Mouse (Mus musculus): ENCODE measurements at regions not wholly inside any gene's neighbourhood (a gene's known extent, or its start where the extent isn't known, plus 50 kb on each side); places are given as distances from the start of the nearest gene placed in this dataset.

- no peak for DNase-seq (ENCODE audit: low spot score in 2 of 2)
Observed at GRCm38 (mm10) chr12:70763542-70763941, 61.8 kb upstream of the Frmd6 start.

- DNase-seq (ENCODE audit: low spot score in 2 of 2): no peak
Observed at GRCm38 (mm10) chr12:70766319-70766718, 59.0 kb upstream of the Frmd6 start.

GRCm38 (mm10) chr12:70767959-70768358 lies 57.4 kb upstream of the Frmd6 start:
- peak in 1 of 2 experiments; percentile 14 for DNase-seq (ENCODE audit: low spot score in 2 of 2)

GRCm38 (mm10) chr12:70768745-70769144 lies 56.6 kb upstream of the Frmd6 start:
- no peak for DNase-seq (ENCODE audit: low spot score in 2 of 2)

GRCm38 (mm10) chr12:70769538-70770176 lies 55.7 kb upstream of the Frmd6 start:
- DNase-seq (ENCODE audit: low spot score in 2 of 2): no peak

GRCm38 (mm10) chr12:70774006-70774405 lies 51.3 kb upstream of the Frmd6 start:
- no peak for DNase-seq (ENCODE audit: low spot score in 2 of 2)

GRCm38 (mm10) chr12:70774816-70775591 lies 50.3 kb upstream of the Frmd6 start:
- no peak for DNase-seq (ENCODE audit: low spot score in 2 of 2)
